Mouse (Mus musculus) splenic B cell, adult 2 months (primary cell): ENCODE measurements around the gene Zfp809.

Experiments
- DNase-seq: peaks from one replicate; pipeline ENCODE4 v3.0.0-alpha.2; 2011; ENCODE audit warnings: low read depth, low spot score
- H3K27me3 ChIP-seq: 2 replicates; pipeline ENCODE4 v1.6.1; 2012; ENCODE audit warnings: mild to moderate bottlenecking, low read length, moderate library complexity, mixed read lengths; ENCODE audit not compliant: control insufficient read depth, poor library complexity, insufficient read depth, severe bottlenecking
- H3K36me3 ChIP-seq: 2 replicates; pipeline ENCODE4 v1.6.1; 2012; ENCODE audit warnings: mild to moderate bottlenecking, low read length, moderate library complexity, mixed read lengths; ENCODE audit not compliant: control insufficient read depth, poor library complexity, insufficient read depth, severe bottlenecking

Zfp809 gene

GRCm38 (mm10) chr9:22240001-22240400 is 14.5 kb downstream of the Zfp809 start:
- H3K27me3 ChIP-seq, result no peaks in the 10 kb centered on the region
- peaks cover 18% of the 10 kb centered on the region for H3K36me3 ChIP-seq
- no peak for DNase-seq

GRCm38 (mm10) chr9:22244242-22244641 is 18.7 kb downstream of the Zfp809 start:
- H3K36me3 ChIP-seq, result peaks cover 12% of the 10 kb centered on the region
- H3K27me3 ChIP-seq, result no peaks in the 10 kb centered on the region
- DNase-seq, result no peak

DNA sequence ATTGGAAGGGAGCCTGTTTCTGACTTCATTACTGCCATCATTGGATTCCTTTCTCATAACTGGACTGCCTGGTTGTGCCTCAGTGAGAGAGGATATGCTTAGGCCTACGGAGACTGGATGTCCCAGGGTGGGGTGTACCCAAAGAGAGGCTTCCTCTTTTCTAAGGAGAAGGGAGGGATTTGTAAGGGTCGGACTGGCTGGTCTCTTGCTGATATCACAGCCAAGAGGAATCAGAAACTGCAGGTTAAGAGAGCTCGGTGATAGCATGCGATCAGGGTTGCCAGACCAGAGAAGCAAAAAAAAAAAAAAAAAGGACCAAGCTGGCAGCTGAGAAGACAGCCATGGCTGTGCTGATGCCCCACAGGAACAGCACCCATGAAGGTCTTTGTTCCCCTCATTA is 31.1 kb downstream of the Zfp809 start:
- no peak for DNase-seq
- peaks cover 1% of the 10 kb centered on the region; the same call in 1 of the 2 replicates for H3K36me3 ChIP-seq
- H3K27me3 ChIP-seq, result no peaks in the 10 kb centered on the region

- Histone ChIP-seq H3K36me3 (no peaks in the 10 kb centered on the region; the same call in 1 of the 2 replicates), H3K27me3 (no peaks in the 10 kb centered on the region)
- DNase-seq, result no peak
Observed at GRCm38 (mm10) chr9:22258784-22259183, 33.3 kb downstream of the Zfp809 start.

GRCm38 (mm10) chr9:22259184-22260091 is 33.9 kb downstream of the Zfp809 start, which contains the start of gene Zfp599:
TSS of gene Zfp599 (minus strand) at chr9:22259895.
- Histone ChIP-seq H3K27me3 (no peaks in the 10 kb centered on the region), H3K36me3 (no peaks in the 10 kb centered on the region; the same call in 1 of the 2 replicates)
- peak; percentile 79 for DNase-seq

- no peaks in the 10 kb centered on the region; the same call in 1 of the 2 replicates for H3K36me3 ChIP-seq
- no peak for DNase-seq
- H3K27me3 ChIP-seq, result no peaks in the 10 kb centered on the region
Observed at GRCm38 (mm10) chr9:22260092-22260422, 34.5 kb downstream of the Zfp809 start.

- no peaks in the 10 kb centered on the region for H3K27me3 ChIP-seq
- no peaks in the 10 kb centered on the region for H3K36me3 ChIP-seq
- DNase-seq, result no peak
Observed at GRCm38 (mm10) chr9:22261594-22261993, 36.1 kb downstream of the Zfp809 start.

DNA sequence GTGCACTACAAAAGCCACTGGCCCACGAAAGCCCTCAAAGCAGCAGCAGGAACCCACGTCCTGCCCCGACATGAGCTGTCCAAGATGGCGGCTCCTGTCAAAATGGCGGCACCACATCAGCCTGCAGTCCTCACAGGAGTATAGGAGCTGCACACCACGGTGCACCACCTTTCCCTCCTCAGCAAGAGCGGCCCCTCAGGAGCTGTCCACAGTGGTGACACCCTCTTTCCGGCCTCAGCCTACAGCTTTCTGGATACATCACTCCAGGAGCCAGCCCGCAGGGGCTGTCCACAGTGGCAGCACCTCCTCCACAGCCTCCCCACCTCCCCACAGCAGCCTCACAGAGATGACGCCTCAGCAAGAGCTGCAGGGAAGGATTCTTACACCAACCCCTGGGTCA is 37.1 kb downstream of the Zfp809 start:
- no peak for DNase-seq
- H3K27me3 ChIP-seq, result no peaks in the 10 kb centered on the region

DNA sequence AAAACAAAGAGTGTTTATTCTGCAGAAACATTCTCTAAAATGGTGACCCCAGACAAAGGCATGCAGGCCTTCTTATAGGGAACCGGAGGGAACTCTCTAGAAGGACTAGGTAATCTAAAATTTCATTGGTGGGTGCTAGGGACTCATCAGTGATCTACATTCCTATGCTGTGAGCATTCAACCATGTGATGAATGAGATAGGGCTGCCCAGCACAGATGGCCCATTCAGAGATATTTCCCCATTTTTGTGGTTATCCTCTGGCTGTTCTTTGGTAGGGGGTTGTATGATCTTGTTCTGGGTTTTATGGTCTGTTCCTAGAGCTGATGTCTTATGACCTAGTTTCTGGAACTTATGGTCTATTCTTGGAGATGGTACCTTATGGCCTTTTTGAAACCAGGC is 43.4 kb downstream of the Zfp809 start:
- Histone ChIP-seq H3K36me3 (no peaks in the 10 kb centered on the region), H3K27me3 (no peaks in the 10 kb centered on the region)
- no peak for DNase-seq

More for the DNA sequence above, 37.1 kb downstream of the Zfp809 start:
- no peaks in the 10 kb centered on the region for H3K36me3 ChIP-seq

DNA sequence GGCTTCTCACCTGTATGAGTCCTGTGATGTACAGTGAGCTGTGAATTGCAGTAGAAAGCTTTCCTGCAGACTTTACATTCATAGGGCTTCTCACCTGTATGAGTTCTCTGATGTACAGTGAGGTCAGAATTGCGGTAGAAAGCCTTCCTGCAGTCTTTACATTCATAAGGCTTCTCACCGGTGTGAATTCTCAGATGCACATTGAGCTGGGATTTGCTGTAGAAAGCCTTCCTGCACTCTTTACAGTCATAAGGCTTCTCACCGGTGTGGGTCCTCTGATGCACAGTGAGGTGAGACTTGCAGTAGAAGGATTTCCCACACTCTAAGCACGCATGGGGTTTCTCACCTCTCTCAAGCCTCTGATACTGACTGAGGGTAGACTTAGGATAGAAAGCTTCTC is 53.2 kb downstream of the Zfp809 start:
- Histone ChIP-seq H3K27me3 (no peaks in the 10 kb centered on the region), H3K36me3 (peaks cover 37% of the 10 kb centered on the region)
- DNase-seq, result no peak
